Mouse (Mus musculus) midbrain, embryonic 11.5 days (tissue): ENCODE data around the gene Atp8b5. TPM values are rescaled to one million over a fixed set of nuclear protein-coding genes. Genes with fewer than 3 reads are reported as not detected.

Source experiments
- ATAC-seq: fragments of 200-750 bp; cut with Nextera tagmentation; 2 replicates; pipeline ENCODE4 v1.8.0; 2017; ENCODE audit warnings: moderate TSS enrichment, moderate library complexity; ENCODE audit not compliant: low FRiP score
- DNase-seq: peaks from one replicate; pipeline ENCODE4 v3.0.0; 2015; ENCODE audit warnings: low spot score; ENCODE audit errors: missing footprints
- H3K27ac ChIP-seq: fragments of 300-500 bp; sonication (generic); 2 replicates; pipeline ENCODE4 v1.5.1; 2014; ENCODE audit warnings: low read depth, low read length
- H3K27me3 ChIP-seq: fragments of 300-500 bp; sonication (generic); 2 replicates; pipeline ENCODE4 v1.6.1; 2014; ENCODE audit warnings: mild to moderate bottlenecking, low read length, moderate library complexity, mixed read lengths; ENCODE audit not compliant: control insufficient read depth, insufficient read depth
- H3K36me3 ChIP-seq: fragments of 300-500 bp; sonication (generic); 2 replicates; pipeline ENCODE4 v1.6.1; 2014; ENCODE audit warnings: mild to moderate bottlenecking, low read length, moderate library complexity, mixed read lengths; ENCODE audit not compliant: control insufficient read depth, insufficient read depth
- H3K4me1 ChIP-seq: fragments of 300-500 bp; sonication (generic); 2 replicates; pipeline ENCODE4 v1.6.1; 2014; ENCODE audit warnings: low read length; ENCODE audit not compliant: control insufficient read depth, insufficient read depth
- H3K4me2 ChIP-seq: fragments of 300-500 bp; sonication (generic); 2 replicates; pipeline ENCODE4 v1.6.1; 2014; ENCODE audit warnings: mild to moderate bottlenecking, moderate library complexity
- H3K4me3 ChIP-seq: fragments of 300-500 bp; sonication (generic); 2 replicates; pipeline ENCODE4 v1.5.1; 2014; ENCODE audit warnings: low read depth, low read length
- H3K9ac ChIP-seq: fragments of 300-500 bp; sonication (generic); 2 replicates; pipeline ENCODE4 v1.6.1; 2014; ENCODE audit warnings: low read length
- H3K9me3 ChIP-seq: fragments of 300-500 bp; sonication (generic); 2 replicates; pipeline ENCODE4 v1.6.1; 2016; ENCODE audit warnings: low read length; ENCODE audit not compliant: control insufficient read depth
- WGBS: fragments of 180-500 bp; shearing (Covaris S2); extraction: QIAGEN DNeasy Blood & Tissue Kit; methylation state at CpG from one replicate; pipeline ENCODE4 v1.1.7; 2014; 5-methylcytosine and 5-hydroxymethylcytosine counted together
- polyA plus RNA-seq: library from polyadenylated mRNA; unstranded; fragments of >200 nt; fragmentation: Nextera tagmentation; extraction: Ambion mirVana; gene quantifications from 2 replicates; pipeline ENCODE4 v1.2.1, GENCODE M21; 2014

The Atp8b5 gene
- polyA plus RNA-seq, 1 experiment from 2014 or later, result 0.30 TPM

DNA sequence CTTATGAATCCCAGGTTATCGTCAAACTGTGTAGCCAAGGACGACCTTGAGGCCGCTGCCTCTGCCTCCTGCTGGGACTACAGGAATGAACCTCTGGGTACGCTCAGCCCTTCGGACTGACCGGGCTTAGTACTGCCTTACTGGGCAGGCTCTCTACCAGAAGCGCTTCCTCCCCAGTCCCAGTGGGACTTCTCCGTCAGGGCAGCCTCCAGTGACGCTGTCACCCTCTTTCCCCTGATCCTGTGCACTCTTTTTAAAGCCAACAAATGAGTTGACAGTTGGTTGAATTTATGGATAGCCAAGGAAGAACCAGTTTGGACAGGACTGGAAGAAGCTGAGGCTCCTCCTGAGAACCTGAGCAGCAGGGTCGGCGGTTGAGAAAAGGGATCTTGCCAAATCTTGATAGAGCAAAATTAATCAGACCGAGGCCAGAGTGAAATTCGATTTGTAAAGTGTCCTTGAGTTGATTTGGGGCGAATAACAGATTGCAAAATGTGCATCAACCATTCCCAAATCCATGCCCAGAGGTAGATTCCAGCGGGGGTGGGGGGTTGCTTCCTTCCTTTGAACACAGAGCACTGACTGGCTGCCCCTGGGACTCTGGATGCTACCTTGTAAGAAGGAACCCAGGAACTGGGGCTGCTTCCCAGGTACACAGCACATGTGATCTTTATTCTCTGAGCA lies 152.2 kb downstream of the Atp8b5 start:
- ATAC-seq (no peak), DNase-seq (peak; percentile 61)
- H3K4me2 ChIP-seq, result no peak overlapping the region
- H3K4me3 ChIP-seq, result no peak overlapping the region
- no peak overlapping the region for H3K27ac ChIP-seq
- peaks cover 8% of the 10 kb centered on the region for H3K36me3 ChIP-seq
- H3K9me3 ChIP-seq, result no peaks in the 10 kb centered on the region
- peaks cover 2% of the 10 kb centered on the region; the same call in 1 of the 2 replicates for H3K27me3 ChIP-seq
- WGBS, result 60% methylated on average over 15 of the region's 15 CpGs
- H3K9ac ChIP-seq, result no peak overlapping the region
- H3K4me1 ChIP-seq, result no peaks in the 10 kb centered on the region

DNA sequence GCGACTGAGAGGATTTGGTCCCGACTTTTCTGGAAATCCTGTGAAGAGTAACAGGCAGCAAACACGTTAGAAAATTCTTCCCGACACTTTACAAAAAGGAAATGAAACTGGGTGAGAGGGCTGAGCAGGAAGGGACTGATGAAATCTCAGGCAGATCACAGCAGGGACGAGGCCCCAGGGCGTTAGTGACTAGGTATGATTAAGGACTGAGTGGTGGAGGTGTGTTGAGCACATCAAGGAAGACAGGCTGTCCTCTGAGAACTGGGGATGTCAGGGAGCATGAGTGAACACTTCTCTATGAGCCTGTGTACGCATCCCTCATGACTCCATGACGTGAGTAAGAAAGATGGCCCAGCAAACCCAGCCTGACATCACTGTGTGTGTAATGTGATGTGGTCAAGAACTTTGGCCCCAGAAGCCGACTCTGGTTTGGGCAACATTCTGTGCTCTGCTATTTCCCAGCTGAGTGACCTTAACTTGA lies 152.9 kb downstream of the Atp8b5 start:
- peak; percentile 81 for DNase-seq
- Histone ChIP-seq H3K9ac (no peak overlapping the region), H3K4me2 (no peak overlapping the region), H3K27ac (no peak overlapping the region), H3K4me3 (no peak overlapping the region), H3K36me3 (peaks cover 7% of the 10 kb centered on the region), H3K27me3 (peaks cover 6% of the 10 kb centered on the region), H3K9me3 (no peaks in the 10 kb centered on the region), H3K4me1 (no peaks in the 10 kb centered on the region)
- ATAC-seq, result no peak
- 71% methylated on average over 9 of the region's 9 CpGs for WGBS

DNA sequence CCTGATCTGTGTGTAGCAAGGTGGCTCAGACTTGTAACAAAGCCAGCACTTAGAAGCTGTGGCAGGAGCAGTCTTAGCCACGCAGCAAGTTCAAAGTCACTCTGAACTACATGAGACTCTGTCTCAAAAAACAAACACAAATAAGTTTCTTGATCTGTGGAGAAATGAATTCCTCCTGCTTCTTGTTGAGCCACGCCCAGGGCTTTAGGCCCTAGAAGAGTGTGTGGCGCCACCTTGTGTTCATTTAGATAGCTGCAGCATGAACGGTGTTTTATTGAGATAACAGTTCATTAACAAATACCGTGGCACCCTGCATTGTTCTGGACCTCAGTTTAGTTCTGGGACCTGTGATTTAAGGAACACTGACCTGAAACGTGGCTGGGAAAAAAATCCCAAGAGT lies 153.3 kb downstream of the Atp8b5 start:
- Histone ChIP-seq H3K4me1 (peaks cover under 1% of the 10 kb centered on the region; the same call in 1 of the 2 replicates), H3K27ac (no peak overlapping the region), H3K36me3 (peaks cover 6% of the 10 kb centered on the region; the same call in 1 of the 2 replicates), H3K9ac (no peak overlapping the region), H3K4me2 (no peak overlapping the region), H3K4me3 (no peak overlapping the region), H3K27me3 (peaks cover 11% of the 10 kb centered on the region), H3K9me3 (no peaks in the 10 kb centered on the region)
- DNase-seq, result peak; percentile 98
- 8% methylated on average over 6 of the region's 6 CpGs for WGBS
- ATAC-seq, result peak; percentile 30; the same call in 1 of the 2 replicates

DNA sequence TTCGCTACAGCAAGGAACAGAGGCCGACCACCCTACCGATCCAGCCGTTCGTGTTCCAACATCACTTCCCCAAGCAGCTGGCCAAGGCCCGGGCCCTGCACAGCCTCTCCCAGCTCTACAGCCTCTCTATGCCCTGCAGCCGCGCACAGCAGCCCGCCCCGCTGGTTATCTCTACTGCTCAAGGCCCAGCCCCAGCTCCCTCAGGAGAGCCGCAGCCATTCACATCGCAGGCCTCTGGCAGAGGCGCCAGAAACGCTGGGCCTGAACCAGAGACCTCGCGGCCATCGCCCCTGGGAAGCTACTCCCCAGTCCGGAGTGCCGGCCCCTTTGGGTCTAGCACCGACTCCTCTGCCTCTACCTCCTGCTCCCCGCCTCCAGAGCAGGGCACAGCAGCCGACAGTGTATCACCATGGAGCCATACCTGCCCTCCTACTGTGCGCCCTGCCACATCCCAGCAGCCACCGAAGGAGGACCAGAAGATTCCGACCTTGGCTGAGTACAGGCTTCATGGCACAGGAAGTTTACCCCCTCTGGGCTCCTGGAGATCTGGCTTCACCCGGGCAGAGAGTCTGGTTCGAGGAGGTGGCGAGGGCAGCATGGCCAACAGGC lies 154.8 kb downstream of the Atp8b5 start:
- no peak for ATAC-seq
- H3K27me3 ChIP-seq, result peaks cover 25% of the 10 kb centered on the region
- WGBS, result 77% methylated on average over 28 of the region's 28 CpGs
- peak; percentile 73 for DNase-seq
- H3K9ac ChIP-seq, result no peak overlapping the region
- H3K4me1 ChIP-seq, result peaks cover 6% of the 10 kb centered on the region
- H3K27ac ChIP-seq, result no peak overlapping the region
- H3K36me3 ChIP-seq, result peaks cover 4% of the 10 kb centered on the region; the same call in 1 of the 2 replicates
- H3K4me3 ChIP-seq, result no peak overlapping the region
- H3K4me2 ChIP-seq, result no peak overlapping the region
- no peaks in the 10 kb centered on the region for H3K9me3 ChIP-seq

Other genes starting within 250 kb of the Atp8b5 start
- gene Pigo, start 241.3 kb upstream of the Atp8b5 start, polyA plus RNA-seq, result 16.2 and 16.4 TPM in 2 replicates
- 365 TPM in 2 replicates for gene Stoml2, start 235.4 kb upstream of the Atp8b5 start, polyA plus RNA-seq
- 23.3 and 24.4 TPM in 2 replicates for gene Fam214b, start 220.9 kb upstream of the Atp8b5 start, polyA plus RNA-seq
- 14.7 and 16.2 TPM in 2 replicates for gene Unc13b, start 208.2 kb upstream of the Atp8b5 start, polyA plus RNA-seq
- 13.7 TPM in 2 replicates for gene Rusc2, start 114.8 kb downstream of the Atp8b5 start, polyA plus RNA-seq
- gene Fam166b, start 162.0 kb downstream of the Atp8b5 start, polyA plus RNA-seq, result 0.54 and 0.59 TPM in 2 replicates
- gene Tesk1, start 174.8 kb downstream of the Atp8b5 start, polyA plus RNA-seq, result 7.2 and 7.3 TPM in 2 replicates
- 2.9 and 3.4 TPM in 2 replicates for gene Cd72, start 187.5 kb downstream of the Atp8b5 start, polyA plus RNA-seq
- not detected in 2 replicates for gene Sit1, start 216.6 kb downstream of the Atp8b5 start, polyA plus RNA-seq
- gene Ccdc107, start 225.7 kb downstream of the Atp8b5 start, polyA plus RNA-seq, result 45.8 and 48.8 TPM in 2 replicates
- gene Arhgef39, start 232.5 kb downstream of the Atp8b5 start, polyA plus RNA-seq, result 32.4 and 40.2 TPM in 2 replicates
- 0.07 TPM in 1 of 2 replicates, not detected in the other for gene Car9, start 239.8 kb downstream of the Atp8b5 start, polyA plus RNA-seq